Mouse (Mus musculus) liver, adult 2 months (tissue): ENCODE results near the gene Imp3.

Experiments used
- CTCF ChIP-seq: fragments of 200-500 bp; IDR thresholded peaks from 2 replicates; pipeline ENCODE4 v1.5.1; 2011; ENCODE audit warnings: low read depth, low read length, control low read depth
- POLR2A ChIP-seq: fragments of 200-500 bp; IDR thresholded peaks from 2 replicates; pipeline ENCODE4 v1.6.1; 2011; ENCODE audit warnings: low read length, control low read depth; ENCODE audit not compliant: insufficient read depth; ENCODE audit errors: extremely low read depth

- TF ChIP-seq CTCF (no peak), POLR2A (no peak)
These were observed 44.0 kb upstream of the Imp3 start for GRCm38 (mm10) chr9:56893313-56893712.
